Comparison of ENCODE assay signal across 30 mouse cellular contexts in genomic region chr7:16976298-16976697, GRCm38 (mm10). TPM values are rescaled to one million over a fixed set of nuclear protein-coding genes. Genes with fewer than 3 reads are reported as not detected.
"Had no signal": no experiment of that assay in that cellular context is flagged by ENCODE, and none has a peak within 500 bp of the region (broad histone marks: within the 10 kb centered on the region; RNA-seq: fewer than 3 reads in every experiment).

No protein-coding gene starts in this region.

- H3K27me3 ChIP-seq: heart, embryonic 13.5 days; hindbrain, embryonic 12.5 days; intestine, embryonic 15.5 days; limb, embryonic 12.5 days had no signal

- ATAC-seq: hindbrain, embryonic 16.5 days; inflammation-experienced regulatory T-cells, adult 6 months; intestine, embryonic 15.5 days; intestine, postnatal 0 days had no signal

- H3K4me3 ChIP-seq: heart, adult 2 months; heart, embryonic 13.5 days; hindbrain, embryonic 10.5 days; hindbrain, embryonic 12.5 days; intestine, embryonic 15.5 days; layer of hippocampus, adult 2 months; left cerebral cortex, adult 2 months; limb, embryonic 10.5 days; limb, embryonic 12.5 days had no signal

- H3K9ac ChIP-seq: heart, embryonic 13.5 days; hindbrain, embryonic 12.5 days; hindbrain, embryonic 14.5 days; intestine, embryonic 15.5 days; limb, embryonic 12.5 days; liver, embryonic 14.5 days had no signal

- H3K9me3 ChIP-seq: heart, embryonic 13.5 days; hindbrain, embryonic 10.5 days; hindbrain, embryonic 12.5 days; intestine, embryonic 15.5 days; limb, embryonic 10.5 days; limb, embryonic 12.5 days had no signal

- H3K36me3 ChIP-seq: heart, embryonic 13.5 days; hindbrain, embryonic 10.5 days; hindbrain, embryonic 12.5 days; intestine, embryonic 15.5 days; limb, embryonic 10.5 days; limb, embryonic 12.5 days had no signal

- H3K27ac ChIP-seq: heart, adult 2 months; heart, embryonic 13.5 days; hindbrain, embryonic 10.5 days; hindbrain, embryonic 12.5 days; hindbrain, embryonic 14.5 days; intestine, embryonic 15.5 days; layer of hippocampus, adult 2 months; left cerebral cortex, adult 2 months; limb, embryonic 10.5 days; limb, embryonic 12.5 days; liver, embryonic 14.5 days had no signal

- H3K4me2 ChIP-seq: heart, embryonic 11.5 days; heart, embryonic 13.5 days; hindbrain, embryonic 12.5 days; hindbrain, embryonic 14.5 days; intestine, embryonic 15.5 days; limb, embryonic 12.5 days; liver, embryonic 11.5 days had no signal

- DNase-seq: gastrocnemius, postnatal 14 days; gastrocnemius, postnatal 36 days; heart, adult 2 months; heart, postnatal 10 days; heart, postnatal 4 days; kidney, adult 18-20 months; kidney, adult 8-10 months; kidney, postnatal 10 days; kidney, postnatal 25 days; kidney, postnatal 4 days; liver had no signal

RNA-seq across cellular contexts. Expression of gene Gm42372, which starts 6.6 kb away (rescaled TPM):
- total RNA-seq: gastrocnemius, adult 18-20 months; gastrocnemius, adult 8-10 months; gastrocnemius, postnatal 36 days; heart, adult 2 months; heart, postnatal 25 days had no signal
- polyA plus RNA-seq: heart, adult 2 months had no signal

RNA-seq across cellular contexts. Expression of gene Pnmal1, which starts 16.8 kb away (rescaled TPM):
- total RNA-seq: gastrocnemius, adult 18-20 months; gastrocnemius, postnatal 14 days; gastrocnemius, postnatal 36 days; granulocyte monocyte progenitor cell, adult 5-6 weeks; heart, postnatal 10 days; heart, postnatal 25 days; heart, postnatal 4 days had no signal
- polyA plus RNA-seq: inflammation-experienced regulatory T-cells, adult 6 months had no signal

RNA-seq across cellular contexts. Expression of gene Pnmal2, which starts 31.8 kb away (rescaled TPM):
- total RNA-seq: granulocyte monocyte progenitor cell, adult 5-6 weeks had no signal
- polyA plus RNA-seq: inflammation-experienced regulatory T-cells, adult 6 months had no signal
